Mouse (Mus musculus) neural tube, embryonic 11.5 days (tissue): ENCODE results near the gene Lcn10. TPM values are rescaled to one million over a fixed set of nuclear protein-coding genes. Genes with fewer than 3 reads are reported as not detected.

Experiments
- ATAC-seq: fragments of 200-750 bp; cut with Nextera tagmentation; 2 replicates; pipeline ENCODE4 v1.8.0; 2017; ENCODE audit warnings: moderate number of reproducible peaks, mild to moderate bottlenecking, moderate TSS enrichment, moderate library complexity; ENCODE audit not compliant: insufficient read depth, low FRiP score, low TSS enrichment
- DNase-seq: peaks from one replicate; pipeline ENCODE4 v3.0.0-alpha.2; 2015; ENCODE audit warnings: low spot score
- H3K27ac ChIP-seq: fragments of 300-500 bp; sonication (generic); 2 replicates; pipeline ENCODE4 v1.5.1; 2014; ENCODE audit warnings: low read depth, mild to moderate bottlenecking, low read length
- H3K27me3 ChIP-seq: fragments of 300-500 bp; sonication (generic); 2 replicates; pipeline ENCODE4 v1.6.1; 2014; ENCODE audit warnings: mild to moderate bottlenecking, low read length, mixed read lengths; ENCODE audit not compliant: control insufficient read depth, insufficient read depth
- H3K36me3 ChIP-seq: fragments of 300-500 bp; sonication (generic); 2 replicates; pipeline ENCODE4 v1.6.1; 2014; ENCODE audit warnings: mild to moderate bottlenecking, low read length, moderate library complexity, mixed read lengths; ENCODE audit not compliant: control insufficient read depth, insufficient read depth
- H3K4me1 ChIP-seq: fragments of 300-500 bp; sonication (generic); 2 replicates; pipeline ENCODE4 v1.6.1; 2014; ENCODE audit warnings: low read length, mixed read lengths; ENCODE audit not compliant: control insufficient read depth, insufficient read depth
- H3K4me2 ChIP-seq: fragments of 300-500 bp; sonication (generic); 2 replicates; pipeline ENCODE4 v1.6.1; 2014; ENCODE audit warnings: low read depth, mild to moderate bottlenecking, moderate library complexity
- H3K4me3 ChIP-seq: fragments of 300-500 bp; sonication (generic); 2 replicates; pipeline ENCODE4 v1.5.1; 2014; ENCODE audit warnings: low read depth, low read length
- H3K9ac ChIP-seq: fragments of 300-500 bp; sonication (generic); 2 replicates; pipeline ENCODE4 v1.6.1; 2014; ENCODE audit warnings: mild to moderate bottlenecking, low read length
- H3K9me3 ChIP-seq: fragments of 300-500 bp; sonication (generic); 2 replicates; pipeline ENCODE4 v1.6.1; 2016; ENCODE audit warnings: low read length; ENCODE audit not compliant: control insufficient read depth
- WGBS: fragments of 180-500 bp; shearing (Covaris S2); extraction: QIAGEN DNeasy Blood & Tissue Kit; methylation state at CpG from one replicate; pipeline ENCODE4 v1.1.7; 2014; 5-methylcytosine and 5-hydroxymethylcytosine counted together
- polyA plus RNA-seq: library from polyadenylated mRNA; unstranded; fragments of >200 nt; fragmentation: Nextera tagmentation; extraction: Ambion mirVana; gene quantifications from 2 replicates; pipeline ENCODE4 v1.2.1, GENCODE M21; 2014

Gene Lcn10
- polyA plus RNA-seq, result not detected in 2 replicates

DNA sequence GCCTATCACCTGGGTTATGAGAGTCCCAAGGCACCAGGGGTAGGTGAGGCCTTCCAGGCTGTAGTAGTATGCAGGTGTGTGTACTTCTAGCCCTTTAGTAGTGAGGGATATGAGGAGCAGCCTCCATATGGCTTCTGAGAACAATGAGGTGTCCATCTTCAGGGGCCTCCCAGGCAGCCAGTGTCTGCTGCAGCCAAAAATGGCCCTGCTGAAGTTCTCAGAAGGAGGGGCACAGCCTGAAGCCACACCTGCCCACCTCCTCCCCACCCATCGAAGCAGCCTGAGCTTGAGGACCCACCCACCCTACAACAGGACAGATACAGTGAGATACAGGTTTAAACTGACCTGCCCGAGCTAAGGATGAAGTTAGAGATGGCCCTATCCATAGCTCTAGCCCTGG is at the start of gene Lcn10:
Gene Lcn10, plus strand, starts transcription at position 301 of the 400 bp plus-strand sequence.
- Histone ChIP-seq H3K27ac (no peak within 1 kb of the TSS), H3K4me3 (no peak within 1 kb of the TSS), H3K36me3 (no peaks in the 10 kb centered on the region), H3K4me2 (no peak within 1 kb of the TSS), H3K27me3 (no peaks in the 10 kb centered on the region), H3K9me3 (no peaks in the 10 kb centered on the region), H3K4me1 (no peaks in the 10 kb centered on the region), H3K9ac (no peak within 1 kb of the TSS)
- 69% methylated on average over 2 of the region's 2 CpGs for WGBS
- no peak for DNase-seq
- ATAC-seq, result no peak

DNA sequence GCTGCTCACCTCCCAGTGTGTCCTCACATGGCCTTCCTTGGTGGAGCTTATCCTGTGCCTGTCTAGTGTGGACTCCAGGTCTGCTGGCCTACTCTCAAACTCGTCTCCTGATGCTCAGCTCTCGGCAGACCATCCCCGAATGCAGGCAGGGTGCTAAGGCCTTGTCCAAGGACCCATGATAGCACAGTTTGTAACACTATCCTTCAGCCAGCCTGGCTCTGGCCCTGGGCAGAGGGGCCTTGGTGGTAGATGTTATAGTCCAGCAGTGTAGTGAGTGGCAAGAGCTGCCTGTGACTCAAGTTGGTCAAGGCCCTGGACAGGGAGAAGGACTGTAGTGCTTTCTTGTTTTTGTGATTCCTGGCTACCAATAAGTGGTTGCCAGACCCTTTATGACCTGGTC is 48.9 kb upstream of the Lcn10 start:
- Histone ChIP-seq H3K27ac (no peak overlapping the region), H3K9me3 (no peaks in the 10 kb centered on the region), H3K27me3 (no peaks in the 10 kb centered on the region), H3K9ac (no peak overlapping the region), H3K4me1 (no peaks in the 10 kb centered on the region), H3K4me2 (no peak overlapping the region), H3K4me3 (no peak overlapping the region), H3K36me3 (no peaks in the 10 kb centered on the region)
- DNase-seq, result no peak
- 82% methylated on average over 3 of the region's 3 CpGs for WGBS
- ATAC-seq, result no peak

- 27% methylated on average over 1 of the region's 1 CpGs for WGBS
- no peaks in the 10 kb centered on the region for H3K9me3 ChIP-seq
- H3K27ac ChIP-seq, result no peak overlapping the region
- H3K27me3 ChIP-seq, result no peaks in the 10 kb centered on the region
- H3K36me3 ChIP-seq, result no peaks in the 10 kb centered on the region
- H3K9ac ChIP-seq, result no peak overlapping the region
- no peaks in the 10 kb centered on the region for H3K4me1 ChIP-seq
- H3K4me2 ChIP-seq, result no peak overlapping the region
- ATAC-seq, result no peak
- no peak overlapping the region for H3K4me3 ChIP-seq
- DNase-seq, result no peak
Observed at GRCm38 (mm10) chr2:25634046-25634445, 48.5 kb upstream of the Lcn10 start.

- Histone ChIP-seq H3K36me3 (no peaks in the 10 kb centered on the region), H3K4me3 (no peak overlapping the region), H3K4me1 (no peaks in the 10 kb centered on the region), H3K9me3 (no peaks in the 10 kb centered on the region), H3K27ac (no peak overlapping the region), H3K4me2 (no peak overlapping the region), H3K9ac (no peak overlapping the region), H3K27me3 (no peaks in the 10 kb centered on the region)
- ATAC-seq (no peak), DNase-seq (peak; percentile 57)
- WGBS, result 20% methylated on average over 6 of the region's 6 CpGs
Observed at GRCm38 (mm10) chr2:25639890-25640289, 42.6 kb upstream of the Lcn10 start.

GRCm38 (mm10) chr2:25652902-25653301 is 29.6 kb upstream of the Lcn10 start, which contains the start of gene Lcn8:
TSS of gene Lcn8 (plus strand) at chr2:25653120.
- Histone ChIP-seq H3K4me2 (no peak within 1 kb of the TSS), H3K27ac (no peak within 1 kb of the TSS), H3K27me3 (no peaks in the 10 kb centered on the region), H3K9me3 (no peaks in the 10 kb centered on the region), H3K4me3 (no peak within 1 kb of the TSS), H3K36me3 (no peaks in the 10 kb centered on the region), H3K9ac (no peak within 1 kb of the TSS), H3K4me1 (no peaks in the 10 kb centered on the region)
- DNase-seq, result no peak
- 87% methylated on average over 2 of the region's 2 CpGs for WGBS
- no peak for ATAC-seq

- ATAC-seq (no peak), DNase-seq (no peak)
- Histone ChIP-seq H3K9ac (no peak overlapping the region), H3K4me1 (no peaks in the 10 kb centered on the region), H3K27ac (no peak overlapping the region), H3K36me3 (no peaks in the 10 kb centered on the region), H3K4me3 (no peak overlapping the region), H3K9me3 (no peaks in the 10 kb centered on the region), H3K4me2 (no peak overlapping the region), H3K27me3 (no peaks in the 10 kb centered on the region)
- WGBS, result 71% methylated on average over 1 of the region's 1 CpGs
Observed at GRCm38 (mm10) chr2:25654502-25654901, 28.0 kb upstream of the Lcn10 start.

- Histone ChIP-seq H3K36me3 (no peaks in the 10 kb centered on the region), H3K9ac (no peak overlapping the region), H3K4me2 (no peak overlapping the region), H3K27me3 (no peaks in the 10 kb centered on the region), H3K27ac (no peak overlapping the region), H3K9me3 (no peaks in the 10 kb centered on the region), H3K4me1 (no peaks in the 10 kb centered on the region), H3K4me3 (no peak overlapping the region)
- ATAC-seq, result no peak
- 89% methylated on average over 4 of the region's 4 CpGs for WGBS
- no peak for DNase-seq
Observed at GRCm38 (mm10) chr2:25656691-25657090, 25.8 kb upstream of the Lcn10 start.

DNA sequence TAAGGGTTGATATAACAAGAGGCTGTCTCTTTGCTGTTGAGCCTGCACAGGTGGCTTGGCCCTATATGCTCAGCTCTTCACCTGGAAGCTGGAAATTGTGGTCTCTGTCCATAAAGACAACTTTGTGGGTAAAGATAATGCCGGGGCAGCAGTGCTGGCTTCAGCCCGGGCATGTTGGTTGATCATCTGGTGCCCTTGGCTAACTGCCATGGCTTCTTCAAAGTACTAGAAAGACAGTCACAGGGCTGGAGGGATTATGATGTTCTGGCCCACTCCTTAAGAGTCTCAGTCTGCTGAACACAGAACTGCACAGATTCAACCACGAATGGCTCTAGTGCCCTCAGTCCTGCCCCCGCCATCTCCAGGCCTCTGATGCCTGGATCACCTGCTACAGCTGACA is 25.3 kb upstream of the Lcn10 start:
- H3K9ac ChIP-seq, result no peak overlapping the region
- 88% methylated on average over 4 of the region's 4 CpGs for WGBS
- H3K9me3 ChIP-seq, result no peaks in the 10 kb centered on the region
- no peak for ATAC-seq
- H3K4me1 ChIP-seq, result no peaks in the 10 kb centered on the region
- H3K4me2 ChIP-seq, result no peak overlapping the region
- H3K36me3 ChIP-seq, result no peaks in the 10 kb centered on the region
- DNase-seq, result no peak
- no peak overlapping the region for H3K27ac ChIP-seq
- no peaks in the 10 kb centered on the region for H3K27me3 ChIP-seq
- no peak overlapping the region for H3K4me3 ChIP-seq

DNA sequence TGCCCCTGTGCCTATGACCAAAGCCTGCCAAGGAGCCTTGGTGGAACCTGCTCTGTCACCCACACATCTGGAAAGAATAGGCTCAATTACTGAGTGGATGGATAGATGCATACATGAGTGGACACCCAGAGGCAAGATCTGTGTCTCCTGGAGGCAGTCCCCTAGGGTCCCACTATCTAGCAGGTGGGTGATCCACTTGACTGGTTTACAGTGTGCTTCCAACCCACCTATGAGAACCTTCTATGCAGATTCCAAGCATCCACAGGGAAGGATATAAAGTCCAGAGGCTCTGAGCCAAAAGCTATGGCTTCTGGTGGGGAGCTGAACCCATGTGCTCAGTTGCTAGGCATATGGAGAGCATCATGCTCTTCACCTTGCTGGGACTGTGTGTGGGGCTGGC is 24.9 kb upstream of the Lcn10 start, which contains the start of gene Lcn5:
Gene Lcn5, plus strand, starts transcription at position 301 of the 400 bp plus-strand sequence.
- no peak within 1 kb of the TSS for H3K4me2 ChIP-seq
- H3K9ac ChIP-seq, result no peak within 1 kb of the TSS
- no peaks in the 10 kb centered on the region for H3K27me3 ChIP-seq
- H3K27ac ChIP-seq, result no peak within 1 kb of the TSS
- no peak within 1 kb of the TSS for H3K4me3 ChIP-seq
- DNase-seq, result no peak
- ATAC-seq, result no peak
- no peaks in the 10 kb centered on the region for H3K36me3 ChIP-seq
- H3K9me3 ChIP-seq, result no peaks in the 10 kb centered on the region
- no peaks in the 10 kb centered on the region for H3K4me1 ChIP-seq
